ENCODE assay signal across 8 mouse cellular contexts in the genomic region with DNA sequence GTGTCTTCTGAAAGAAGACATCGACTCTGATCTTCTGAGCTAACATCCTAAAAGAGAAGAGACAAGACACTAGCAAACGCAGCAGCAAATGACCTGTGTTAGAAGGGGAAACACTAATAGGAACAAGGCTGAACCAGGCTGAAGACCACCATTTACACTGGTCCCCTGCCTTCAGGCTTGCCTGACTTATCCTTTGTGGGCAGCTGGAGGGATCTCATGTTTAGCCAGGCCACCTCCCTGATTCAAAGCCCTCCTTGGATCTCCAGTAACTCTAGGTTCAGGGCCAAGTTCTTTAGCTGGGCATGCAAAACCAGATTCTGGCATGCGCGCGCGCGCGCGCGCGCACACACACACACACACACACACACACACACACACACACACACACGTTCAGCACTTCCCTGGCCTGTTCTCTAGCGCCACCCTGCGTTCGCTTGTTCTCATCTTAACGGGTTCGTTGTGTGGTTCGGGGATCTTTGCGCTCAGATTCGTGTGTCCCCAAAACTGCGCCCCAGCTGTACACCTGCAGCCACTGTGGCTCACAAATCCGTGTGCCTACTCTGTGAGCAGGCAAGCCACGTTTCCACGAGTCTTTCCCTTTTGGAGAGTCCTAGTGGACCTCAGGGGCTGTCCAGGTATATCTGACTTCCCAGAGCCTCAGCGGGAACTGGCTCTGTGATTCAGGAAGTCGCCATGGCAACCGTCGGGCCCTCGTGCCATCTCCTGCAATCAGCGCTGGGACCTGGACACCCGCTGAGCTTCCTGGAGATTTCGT. TPM values are rescaled to one million over a fixed set of nuclear protein-coding genes. Genes with fewer than 3 reads are reported as not detected.
DNase-seq lines count a peak whose midpoint lies in the region; ATAC-seq lines count a peak whose summit lies in the region.

No protein-coding gene starts in this region.

- peak; percentile 79 for ATAC-seq in forebrain, embryonic 13.5 days
- no peak for ATAC-seq in liver, embryonic 16.5 days (ENCODE audit: low read depth)
- peak; percentile 84 for ATAC-seq in neural tube, embryonic 14.5 days (ENCODE audit: low read depth)

- H3K4me3 ChIP-seq in forebrain, embryonic 13.5 days = peak overlapping the region; percentile 28
- H3K4me3 ChIP-seq in liver, embryonic 16.5 days (ENCODE audit: low read depth, low read length) = no peak overlapping the region
- 0 out of 2 replicates have a peak overlapping the region, but pooled peaks have one; percentile 10 for H3K4me3 ChIP-seq in neural tube, embryonic 14.5 days (ENCODE audit: low read depth, low read length)

- peak; percentile 56 for DNase-seq in CD4-positive helper T cell, adult 2 months (ENCODE audit: low read depth, low spot score)
- peak; percentile 49 for DNase-seq in c-Kit-positive CD71-positive TER-119-negative erythroid progenitor cells, embryonic 14.5 days (ENCODE audit: low read depth)
- DNase-seq in heart, postnatal 25 days (ENCODE audit: low spot score) = peak; percentile 33
- DNase-seq in layer of hippocampus, adult 11-12 months (ENCODE audit: low spot score) = peak; percentile 88
- DNase-seq in thymus, postnatal 0 days (ENCODE audit: low spot score) = peak; percentile 72

- H3K9ac ChIP-seq in forebrain, embryonic 13.5 days = peak overlapping the region; percentile 48
- H3K9ac ChIP-seq in liver, embryonic 16.5 days (ENCODE audit: low read depth, low read length) = no peak overlapping the region
- 0 out of 2 replicates have a peak overlapping the region, but pooled peaks have one; percentile 11 for H3K9ac ChIP-seq in neural tube, embryonic 14.5 days (replicated peaks; ENCODE audit: low read depth, low read length)

- intact Hi-C loops in heart, postnatal 25 days (cut with DNase I) = no loop called here

- peaks cover 12% of the 10 kb centered on the region for H3K4me1 ChIP-seq in forebrain, embryonic 13.5 days
- no peaks in the 10 kb centered on the region for H3K4me1 ChIP-seq in liver, embryonic 16.5 days (ENCODE audit: control insufficient read depth, low read depth, low read length)
- H3K4me1 ChIP-seq in neural tube, embryonic 14.5 days (ENCODE audit: control insufficient read depth, insufficient read depth, low read length) = peaks cover 4% of the 10 kb centered on the region; the same call in 1 of the 2 replicates

- peak overlapping the region; percentile 60 for H3K4me2 ChIP-seq in forebrain, embryonic 13.5 days
- peak overlapping the region; percentile 27; the same call in 1 of the 2 replicates for H3K4me2 ChIP-seq in liver, embryonic 16.5 days (ENCODE audit: low read depth, low read length)
- H3K4me2 ChIP-seq in neural tube, embryonic 14.5 days (ENCODE audit: low read depth, low read length) = peak overlapping the region; percentile 52

- 0 out of 2 replicates have a peak, but pooled peaks cover 9% of the 10 kb centered on the region for H3K27me3 ChIP-seq in forebrain, embryonic 13.5 days
- peaks cover 9% of the 10 kb centered on the region; the same call in 1 of the 2 replicates for H3K27me3 ChIP-seq in liver, embryonic 16.5 days (ENCODE audit: control insufficient read depth, insufficient read depth, low read depth, low read length)
- H3K27me3 ChIP-seq in neural tube, embryonic 14.5 days (ENCODE audit: control insufficient read depth, insufficient read depth, low read length) = no peaks in the 10 kb centered on the region

- no peak overlapping the region for H3K27ac ChIP-seq in forebrain, embryonic 13.5 days
- H3K27ac ChIP-seq in liver, embryonic 16.5 days (ENCODE audit: low read length) = no peak overlapping the region
- no peak overlapping the region for H3K27ac ChIP-seq in neural tube, embryonic 14.5 days (ENCODE audit: low read depth, low read length)

- H3K9me3 ChIP-seq in forebrain, embryonic 13.5 days (replicated peaks) = no peaks in the 10 kb centered on the region
- H3K9me3 ChIP-seq in liver, embryonic 16.5 days (replicated peaks; ENCODE audit: control insufficient read depth, low read length) = no peaks in the 10 kb centered on the region
- H3K9me3 ChIP-seq in neural tube, embryonic 14.5 days (ENCODE audit: control insufficient read depth, low read length) = no peaks in the 10 kb centered on the region

- H3K36me3 ChIP-seq in forebrain, embryonic 13.5 days (ENCODE audit: poor library complexity, severe bottlenecking) = no peaks in the 10 kb centered on the region
- no peaks in the 10 kb centered on the region for H3K36me3 ChIP-seq in liver, embryonic 16.5 days (ENCODE audit: control insufficient read depth, insufficient read depth)
- H3K36me3 ChIP-seq in neural tube, embryonic 14.5 days (ENCODE audit: control insufficient read depth, insufficient read depth, low read length) = no peaks in the 10 kb centered on the region

- WGBS in forebrain, embryonic 13.5 days = 7% methylated on average over 32 of the region's 32 CpGs
- WGBS in liver, embryonic 16.5 days (ENCODE audit: insufficient replicate concordance) = 13% methylated on average over 32 of the region's 32 CpGs
- 8% methylated on average over 32 of the region's 32 CpGs for WGBS in neural tube, embryonic 14.5 days

RNA-seq across cellular contexts. Expression of a gene that starts 27.6 kb away (rescaled TPM):
- 222 and 237 TPM in 2 replicates for polyA plus RNA-seq in forebrain, embryonic 13.5 days (2015; fragmentation: Nextera tagmentation; extraction: Ambion mirVana)
- total RNA-seq in heart, postnatal 25 days (2021) = 100 to 1,000 TPM; 676 to 685 TPM
- 128 and 134 TPM in 2 replicates for polyA plus RNA-seq in liver, embryonic 16.5 days (2015; fragmentation: Nextera tagmentation; extraction: Ambion mirVana)
- 302 and 344 TPM in 2 replicates for polyA plus RNA-seq in neural tube, embryonic 14.5 days (2014; fragmentation: Nextera tagmentation; extraction: Ambion mirVana)
- 261 and 272 TPM in 2 replicates for polyA plus RNA-seq in thymus, postnatal 0 days (2015; fragmentation: Nextera tagmentation; extraction: Ambion mirVana)

RNA-seq across cellular contexts. Expression of a gene that starts 27.7 kb away (rescaled TPM):
- 2.0 and 4.1 TPM in 2 replicates for polyA plus RNA-seq in forebrain, embryonic 13.5 days (2015; fragmentation: Nextera tagmentation; extraction: Ambion mirVana)
- not detected for total RNA-seq in heart, postnatal 25 days (2021)
- polyA plus RNA-seq in liver, embryonic 16.5 days (2015; fragmentation: Nextera tagmentation; extraction: Ambion mirVana) = 0.13 TPM in 1 of 2 replicates, not detected in the other
- polyA plus RNA-seq in neural tube, embryonic 14.5 days (2014; fragmentation: Nextera tagmentation; extraction: Ambion mirVana) = 0.40 and 1.3 TPM in 2 replicates
- polyA plus RNA-seq in thymus, postnatal 0 days (2015; fragmentation: Nextera tagmentation; extraction: Ambion mirVana) = 0.31 and 0.53 TPM in 2 replicates

RNA-seq across cellular contexts. Expression of a gene that starts 41.9 kb away (rescaled TPM):
- 1.8 and 2.2 TPM in 2 replicates for polyA plus RNA-seq in forebrain, embryonic 13.5 days (2015; fragmentation: Nextera tagmentation; extraction: Ambion mirVana)
- 1 to 10 TPM; 1.1 to 1.2 TPM for total RNA-seq in heart, postnatal 25 days (2021)
- 0.79 and 0.84 TPM in 2 replicates for polyA plus RNA-seq in liver, embryonic 16.5 days (2015; fragmentation: Nextera tagmentation; extraction: Ambion mirVana)
- polyA plus RNA-seq in neural tube, embryonic 14.5 days (2014; fragmentation: Nextera tagmentation; extraction: Ambion mirVana) = 5.8 and 6.1 TPM in 2 replicates
- 0.23 and 0.56 TPM in 2 replicates for polyA plus RNA-seq in thymus, postnatal 0 days (2015; fragmentation: Nextera tagmentation; extraction: Ambion mirVana)

Comparison
In these comparisons a context has a peak if more than half of its experiments do, and no peak if none do; other contexts are left out.
1. DNase-seq: peak in every context shown above with its lines; median percentile 88 in layer of hippocampus, adult 11-12 months; 72 in thymus, postnatal 0 days; 56 in CD4-positive helper T cell, adult 2 months; 49 in c-Kit-positive CD71-positive TER-119-negative erythroid progenitor cells, embryonic 14.5 days; 33 in heart, postnatal 25 days.